Mouse (Mus musculus): ENCODE data around the gene Ankrd44. TPM values are rescaled to one million over a fixed set of nuclear protein-coding genes. Genes with fewer than 3 reads are reported as not detected.

Ankrd44 gene
- polyA plus RNA-seq, 1 experiment = 18.6 TPM

DNA sequence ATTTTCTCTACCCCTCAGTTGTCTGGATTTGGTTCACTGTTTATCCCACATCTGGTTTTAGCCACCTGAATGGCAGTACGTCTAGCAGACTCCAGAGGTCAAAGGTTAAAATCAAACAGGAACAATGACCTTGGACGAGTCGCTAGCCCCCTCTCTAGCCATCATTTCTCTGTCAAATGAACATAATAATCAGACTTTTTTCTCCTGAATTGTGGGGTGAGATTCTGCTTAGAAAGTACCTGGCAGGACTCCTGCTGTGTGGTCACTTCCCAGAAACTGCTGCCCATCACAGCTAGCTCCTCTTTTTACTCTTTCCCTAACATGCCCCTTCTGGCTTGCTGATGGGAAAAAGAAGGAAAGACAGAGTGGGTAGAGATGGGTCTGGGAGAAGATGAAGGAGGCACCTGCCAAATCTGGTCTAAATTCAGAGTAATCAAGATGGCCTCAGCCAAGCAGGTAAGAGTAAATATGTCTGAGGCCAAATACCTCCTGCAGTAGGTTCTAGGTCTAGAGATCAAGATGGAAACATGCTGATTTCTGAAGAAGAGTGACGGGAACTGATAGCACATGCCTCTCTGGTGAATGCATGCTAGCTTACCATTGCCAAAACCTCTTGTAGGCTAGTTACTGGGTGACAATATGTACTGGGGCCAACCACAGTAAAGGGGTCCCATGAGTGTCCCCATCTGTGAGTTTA is 117.6 kb downstream of the Ankrd44 start:
- WGBS = 76% methylated on average over 4 of the region's 4 CpGs
- H3K27ac ChIP-seq (ENCODE audit: insufficient read depth, low read length) = no peak overlapping the region
- no peak overlapping the region for H3K4me3 ChIP-seq (replicated peaks; ENCODE audit: insufficient read depth, low read depth, low read length)
- H3K27me3 ChIP-seq (ENCODE audit: control insufficient read depth, insufficient read depth, low read length) = no peaks in the 10 kb centered on the region
- no peaks in the 10 kb centered on the region; the same call in 1 of the 2 replicates for H3K4me1 ChIP-seq (ENCODE audit: control insufficient read depth, insufficient read depth, low read length)
- DNase-seq = no peak
- TF ChIP-seq CTCF (IDR thresholded peaks at IDR 0.05; ENCODE audit: borderline replicate concordance, insufficient read depth, low read depth, low read length) (no peak), POLR2A (IDR thresholded peaks at IDR 0.05; ENCODE audit: borderline replicate concordance, insufficient read depth, low read length) (no peak)

DNA sequence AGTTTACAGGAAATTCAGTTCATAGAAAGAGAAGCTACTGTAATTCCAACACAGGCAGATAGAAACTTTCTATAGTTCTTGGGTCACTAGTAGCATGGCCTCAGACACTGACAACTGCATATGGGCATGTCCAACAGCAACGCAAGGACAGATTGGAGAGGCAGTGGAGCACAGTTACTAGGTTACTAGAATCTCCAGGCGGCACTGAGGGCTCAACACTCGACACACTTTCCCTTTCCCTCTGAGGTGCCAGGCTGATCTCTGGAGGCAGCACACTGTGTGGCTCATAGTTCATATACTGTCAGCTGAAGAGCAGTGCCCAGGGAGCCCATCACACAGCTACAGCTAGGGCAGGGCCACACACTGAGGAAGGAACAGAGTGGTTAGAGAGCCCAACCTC is 118.4 kb downstream of the Ankrd44 start:
- H3K27ac ChIP-seq (ENCODE audit: insufficient read depth, low read length) = no peak overlapping the region
- WGBS = 91% methylated on average over 3 of the region's 3 CpGs
- TF ChIP-seq CTCF (IDR thresholded peaks at IDR 0.05; ENCODE audit: borderline replicate concordance, insufficient read depth, low read depth, low read length) = no peak
- DNase-seq = no peak
- H3K27me3 ChIP-seq (ENCODE audit: control insufficient read depth, insufficient read depth, low read length) = no peaks in the 10 kb centered on the region
- H3K4me3 ChIP-seq (replicated peaks; ENCODE audit: insufficient read depth, low read depth, low read length) = no peak overlapping the region
- H3K4me1 ChIP-seq (ENCODE audit: control insufficient read depth, insufficient read depth, low read length) = no peaks in the 10 kb centered on the region

DNA sequence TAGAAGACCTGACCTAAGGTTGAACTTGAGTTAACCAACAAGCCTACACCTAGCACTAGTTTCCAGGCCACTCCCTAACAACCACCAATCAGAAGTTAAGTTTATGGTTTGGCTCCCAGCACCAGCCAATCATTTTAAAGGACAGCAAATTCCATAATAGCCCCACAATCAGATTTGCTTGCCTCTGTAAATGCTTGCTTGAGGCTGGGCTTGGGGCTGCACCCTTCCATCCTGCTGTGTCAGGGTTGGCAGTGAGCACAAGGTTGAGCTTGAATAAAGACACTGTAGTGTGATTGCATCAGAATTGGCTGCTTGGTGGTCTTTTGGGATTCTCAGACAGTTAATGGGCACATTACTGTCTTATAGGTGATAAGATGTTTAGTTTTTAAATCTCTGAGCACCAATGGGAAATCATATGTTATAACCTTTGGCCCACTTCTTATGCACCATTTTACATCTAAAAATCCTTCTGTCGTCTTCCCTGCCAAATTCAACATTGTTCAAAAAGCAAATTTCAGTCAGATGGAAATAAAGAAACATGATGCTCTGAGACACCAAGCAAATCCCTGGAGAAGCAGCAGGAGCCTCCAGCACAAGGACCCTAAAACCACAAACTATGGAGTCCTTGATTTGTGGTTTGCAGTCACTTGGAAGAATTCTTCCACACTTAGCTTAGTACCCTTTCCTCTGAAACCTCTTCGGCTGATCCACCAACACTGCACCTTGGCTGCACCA is 119.9 kb downstream of the Ankrd44 start:
- no peaks in the 10 kb centered on the region for H3K4me1 ChIP-seq (ENCODE audit: control insufficient read depth, insufficient read depth, low read length)
- no peak for DNase-seq
- no peak overlapping the region for H3K27ac ChIP-seq (ENCODE audit: insufficient read depth, low read length)
- TF ChIP-seq CTCF (IDR thresholded peaks at IDR 0.05; ENCODE audit: borderline replicate concordance, insufficient read depth, low read depth, low read length) (no peak), POLR2A (IDR thresholded peaks at IDR 0.05; ENCODE audit: borderline replicate concordance, insufficient read depth, low read length) (no peak)
- WGBS = 74% methylated on average over 2 of the region's 2 CpGs
- H3K27me3 ChIP-seq (ENCODE audit: control insufficient read depth, insufficient read depth, low read length) = no peaks in the 10 kb centered on the region
- no peak overlapping the region for H3K4me3 ChIP-seq (replicated peaks; ENCODE audit: insufficient read depth, low read depth, low read length)

- no peak overlapping the region for H3K27ac ChIP-seq (ENCODE audit: insufficient read depth, low read length)
- H3K27me3 ChIP-seq (ENCODE audit: control insufficient read depth, insufficient read depth, low read length) = no peaks in the 10 kb centered on the region
- no peak for DNase-seq
- TF ChIP-seq CTCF (IDR thresholded peaks at IDR 0.05; ENCODE audit: borderline replicate concordance, insufficient read depth, low read depth, low read length) = no peak
- no peak for TF ChIP-seq POLR2A (IDR thresholded peaks at IDR 0.05; ENCODE audit: borderline replicate concordance, insufficient read depth, low read length)
- 96% methylated on average over 9 of the region's 9 CpGs for WGBS
- H3K4me3 ChIP-seq (replicated peaks; ENCODE audit: insufficient read depth, low read depth, low read length) = no peak overlapping the region
- H3K4me1 ChIP-seq (ENCODE audit: control insufficient read depth, insufficient read depth, low read length) = no peaks in the 10 kb centered on the region
Measured at GRCm38 (mm10) chr1:54804406-54804805, 121.8 kb downstream of the Ankrd44 start.

GRCm38 (mm10) chr1:54802703-54803102 is 123.5 kb downstream of the Ankrd44 start:
- TF ChIP-seq CTCF (IDR thresholded peaks at IDR 0.05; ENCODE audit: borderline replicate concordance, insufficient read depth, low read depth, low read length) (no peak), POLR2A (IDR thresholded peaks at IDR 0.05; ENCODE audit: borderline replicate concordance, insufficient read depth, low read length) (no peak)

GRCm38 (mm10) chr1:54801256-54801655 is 124.9 kb downstream of the Ankrd44 start:
- Histone ChIP-seq H3K27ac (ENCODE audit: insufficient read depth, low read length) (no peak overlapping the region), H3K27me3 (ENCODE audit: control insufficient read depth, insufficient read depth, low read length) (no peaks in the 10 kb centered on the region), H3K4me3 (replicated peaks; ENCODE audit: insufficient read depth, low read depth, low read length) (no peak overlapping the region), H3K4me1 (ENCODE audit: control insufficient read depth, insufficient read depth, low read length) (no peaks in the 10 kb centered on the region)
- WGBS = 25% methylated on average over 2 of the region's 3 CpGs
- DNase-seq = no peak
- TF ChIP-seq CTCF (IDR thresholded peaks at IDR 0.05; ENCODE audit: borderline replicate concordance, insufficient read depth, low read depth, low read length) (no peak), POLR2A (IDR thresholded peaks at IDR 0.05; ENCODE audit: borderline replicate concordance, insufficient read depth, low read length) (no peak)

More at GRCm38 (mm10) chr1:54802703-54803102, 123.5 kb downstream of the Ankrd44 start:
- Histone ChIP-seq H3K27ac (ENCODE audit: insufficient read depth, low read length) (no peak overlapping the region), H3K27me3 (ENCODE audit: control insufficient read depth, insufficient read depth, low read length) (no peaks in the 10 kb centered on the region), H3K4me3 (replicated peaks; ENCODE audit: insufficient read depth, low read depth, low read length) (no peak overlapping the region), H3K4me1 (ENCODE audit: control insufficient read depth, insufficient read depth, low read length) (no peaks in the 10 kb centered on the region)
- no peak for DNase-seq
- 53% methylated on average over 11 of the region's 11 CpGs for WGBS

- DNase-seq = no peak
- H3K27me3 ChIP-seq (ENCODE audit: control insufficient read depth, insufficient read depth, low read length) = no peaks in the 10 kb centered on the region
- H3K4me1 ChIP-seq (ENCODE audit: control insufficient read depth, insufficient read depth, low read length) = no peaks in the 10 kb centered on the region
- TF ChIP-seq CTCF (IDR thresholded peaks at IDR 0.05; ENCODE audit: borderline replicate concordance, insufficient read depth, low read depth, low read length) (no peak), POLR2A (IDR thresholded peaks at IDR 0.05; ENCODE audit: borderline replicate concordance, insufficient read depth, low read length) (no peak)
- H3K27ac ChIP-seq (ENCODE audit: insufficient read depth, low read length) = no peak overlapping the region
- no peak overlapping the region for H3K4me3 ChIP-seq (replicated peaks; ENCODE audit: insufficient read depth, low read depth, low read length)
- WGBS = 94% methylated on average over 1 of the region's 1 CpGs
Measured at GRCm38 (mm10) chr1:54799421-54799820, 126.8 kb downstream of the Ankrd44 start.

DNA sequence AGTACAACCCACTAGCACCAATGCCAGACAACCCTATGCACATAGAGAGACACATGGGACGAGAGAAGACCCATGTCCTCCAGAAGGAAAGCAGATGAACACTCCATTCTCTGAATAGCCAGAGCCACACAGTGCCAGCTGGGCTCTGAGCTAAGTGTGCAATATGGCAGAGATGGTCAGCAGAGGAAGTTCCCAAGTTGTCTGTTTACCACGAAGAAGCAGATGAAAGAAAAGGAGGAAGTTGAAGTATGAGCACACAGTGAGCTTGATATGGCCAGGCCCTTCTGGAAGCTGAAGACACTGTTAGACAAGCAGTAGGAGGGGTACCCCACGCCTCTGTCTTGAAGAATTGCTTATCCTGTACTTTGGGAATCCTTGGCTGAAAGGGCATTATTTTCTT is 127.8 kb downstream of the Ankrd44 start:
- H3K27ac ChIP-seq (ENCODE audit: insufficient read depth, low read length) = no peak overlapping the region

More for the DNA sequence above, 127.8 kb downstream of the Ankrd44 start:
- Histone ChIP-seq H3K27me3 (ENCODE audit: control insufficient read depth, insufficient read depth, low read length) (no peaks in the 10 kb centered on the region), H3K4me3 (replicated peaks; ENCODE audit: insufficient read depth, low read depth, low read length) (no peak overlapping the region), H3K4me1 (ENCODE audit: control insufficient read depth, insufficient read depth, low read length) (no peaks in the 10 kb centered on the region)
- TF ChIP-seq POLR2A (IDR thresholded peaks at IDR 0.05; ENCODE audit: borderline replicate concordance, insufficient read depth, low read length) (no peak), CTCF (IDR thresholded peaks at IDR 0.05; ENCODE audit: borderline replicate concordance, insufficient read depth, low read depth, low read length) (no peak)
- WGBS = 80% methylated on average over 3 of the region's 3 CpGs
- DNase-seq = no peak
